Mouse (Mus musculus): Measurements from ENCODE around the gene Zp3.

Gene Zp3

DNA sequence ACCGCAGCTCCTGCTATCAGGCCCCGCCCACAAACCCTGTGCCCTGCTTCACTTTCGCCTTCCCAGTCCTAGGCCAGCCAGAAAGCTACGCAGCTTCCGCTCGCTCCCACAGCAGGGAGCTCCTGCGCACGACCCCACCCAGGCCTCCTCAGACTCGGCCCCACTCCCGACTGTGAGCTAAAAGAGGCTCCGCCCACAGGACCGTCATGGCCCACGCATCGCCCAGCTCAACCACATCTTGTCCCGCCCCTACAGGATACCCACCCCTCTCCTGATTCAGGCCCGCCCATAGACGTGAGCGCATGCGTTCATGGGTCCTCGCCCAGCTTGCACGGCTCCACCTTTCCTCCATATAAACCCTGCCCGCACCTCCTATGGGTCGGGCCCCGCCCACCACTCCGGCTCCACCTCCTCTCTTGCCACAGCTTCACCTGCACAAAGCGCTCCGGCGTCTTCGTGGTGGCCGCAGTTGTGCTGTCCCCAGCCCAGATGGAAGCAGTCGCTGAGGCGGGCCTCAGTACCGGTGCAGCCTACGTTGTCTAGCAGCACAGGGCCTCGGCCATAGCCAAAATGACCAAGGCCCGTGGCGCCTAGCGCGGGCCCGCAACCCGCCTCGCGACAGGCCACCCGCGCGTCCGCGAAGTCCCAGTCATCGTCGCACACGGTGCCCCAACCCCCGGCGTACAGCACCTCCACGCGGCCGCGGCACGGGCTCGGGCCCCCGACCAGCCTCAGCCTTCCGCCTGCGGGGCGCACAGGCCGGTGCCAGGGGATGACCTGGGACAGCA is 17.2 kb upstream of the Zp3 start:
- peak; percentile 99 for DNase-seq

DNA sequence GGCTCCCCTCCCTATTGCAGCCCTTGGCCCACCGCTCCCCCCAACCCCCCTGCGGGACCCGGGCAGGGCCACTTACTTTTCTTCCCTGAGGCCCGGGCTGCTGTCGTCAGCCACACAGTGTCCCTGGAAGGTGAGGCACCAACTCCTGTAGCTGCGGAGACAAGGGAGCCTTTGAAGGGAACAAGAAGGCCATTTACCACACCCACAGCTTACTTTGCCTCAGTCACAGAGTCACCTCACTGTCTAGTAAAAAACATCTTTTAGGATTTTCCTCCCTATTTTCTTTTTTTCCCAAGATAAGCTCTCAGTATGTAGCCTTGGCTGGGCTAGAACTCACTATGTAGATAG is 16.6 kb upstream of the Zp3 start:
- DNase-seq, result no peak

DNA sequence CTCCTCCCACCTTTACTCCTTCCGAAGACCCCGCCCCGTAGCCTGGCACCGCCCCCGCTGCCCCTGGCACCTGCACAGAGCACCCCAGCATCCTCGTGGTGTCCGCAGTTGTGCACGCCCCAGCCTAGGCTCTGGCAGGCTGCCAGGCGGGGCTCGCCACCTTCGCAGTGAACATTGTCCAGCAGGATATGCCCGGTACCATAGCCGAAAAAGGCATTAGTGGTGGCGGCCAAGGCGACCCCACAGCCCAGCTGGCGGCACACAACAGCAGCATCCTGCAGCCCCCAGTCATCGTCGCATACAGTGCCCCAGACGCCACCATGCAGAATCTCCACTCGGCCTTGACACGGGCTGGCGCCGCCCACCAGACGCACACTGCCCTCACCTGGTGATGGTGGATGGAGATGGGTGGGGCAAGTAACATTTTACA is 14.4 kb upstream of the Zp3 start:
- DNase-seq, result peak; percentile 74

DNA sequence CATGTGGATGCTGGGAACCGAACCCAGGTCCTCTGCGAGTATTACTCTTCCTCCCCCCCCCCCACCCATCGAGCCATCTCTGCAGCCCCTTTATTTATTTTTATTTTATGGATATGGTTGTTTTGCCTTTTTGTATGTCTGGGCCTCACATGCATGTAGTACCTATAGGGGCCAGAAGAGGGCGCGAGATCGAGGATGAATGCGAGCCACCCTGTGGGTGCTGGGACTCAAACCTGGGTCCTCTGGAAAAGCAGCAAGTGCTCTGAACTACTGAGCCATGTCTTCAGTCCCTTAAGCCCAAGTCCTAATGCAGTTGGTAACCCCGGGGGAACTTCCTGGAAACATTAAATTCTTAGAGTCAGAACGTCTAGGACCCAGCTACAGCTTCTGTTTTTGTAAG is 13.0 kb upstream of the Zp3 start:
- DNase-seq, result no peak

DNA sequence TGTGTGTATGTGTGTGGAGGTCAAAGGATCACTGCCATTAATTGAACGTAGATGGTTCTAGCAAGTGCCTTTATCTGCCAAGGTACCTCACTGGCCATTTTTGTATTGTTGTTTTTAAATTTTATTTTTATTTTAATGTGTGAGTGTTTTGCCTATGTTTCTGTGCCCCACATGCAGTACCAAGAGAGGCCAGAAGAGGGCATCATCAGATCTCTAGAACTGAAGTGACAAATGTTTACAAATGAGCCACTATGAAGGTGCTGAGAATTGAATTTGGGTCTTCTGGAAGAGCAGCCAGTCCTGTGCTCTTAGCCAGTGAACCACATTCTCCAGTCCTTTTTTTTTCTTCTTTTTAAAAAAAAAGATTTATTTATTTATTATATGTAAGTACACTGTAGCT is 11.1 kb upstream of the Zp3 start:
- DNase-seq, result no peak

DNA sequence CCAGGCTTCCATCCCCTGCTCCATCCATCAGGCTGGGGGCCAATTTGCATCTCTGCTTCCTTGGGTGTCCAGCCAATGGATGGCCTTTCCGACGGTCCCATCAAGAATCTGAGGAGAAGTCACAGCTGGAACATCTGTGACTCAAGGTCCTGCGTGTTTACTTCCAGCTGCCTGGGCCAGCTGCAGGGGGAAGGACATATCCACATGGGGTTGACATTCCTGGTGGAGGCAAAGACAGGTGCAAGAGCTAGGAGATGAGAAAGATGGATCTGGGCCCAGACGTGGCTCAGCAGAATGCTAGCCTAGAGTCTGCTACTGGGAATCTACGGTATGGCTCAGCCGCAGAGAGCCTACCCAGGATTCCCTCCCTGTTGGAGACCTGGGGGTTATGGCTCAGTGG is 9.7 kb upstream of the Zp3 start:
- DNase-seq, result no peak

DNA sequence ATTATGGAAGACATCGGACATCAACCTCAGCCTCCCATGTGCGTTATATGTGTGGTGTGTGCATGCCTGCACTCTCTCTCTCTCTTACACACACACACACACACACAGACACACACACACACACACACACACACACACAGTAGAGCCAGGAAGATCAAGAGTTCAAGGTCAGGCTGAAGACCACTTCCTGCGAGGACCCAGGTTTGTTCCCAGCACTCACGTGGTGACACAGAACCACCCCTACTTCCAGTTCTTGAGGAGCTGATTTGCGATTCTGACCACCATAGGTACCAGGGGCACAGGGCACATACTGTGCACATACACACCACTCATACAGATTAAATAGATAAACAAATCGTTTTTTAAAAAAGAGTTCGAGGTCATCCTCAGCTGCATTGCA is 8.0 kb upstream of the Zp3 start:
- no peak for DNase-seq

DNA sequence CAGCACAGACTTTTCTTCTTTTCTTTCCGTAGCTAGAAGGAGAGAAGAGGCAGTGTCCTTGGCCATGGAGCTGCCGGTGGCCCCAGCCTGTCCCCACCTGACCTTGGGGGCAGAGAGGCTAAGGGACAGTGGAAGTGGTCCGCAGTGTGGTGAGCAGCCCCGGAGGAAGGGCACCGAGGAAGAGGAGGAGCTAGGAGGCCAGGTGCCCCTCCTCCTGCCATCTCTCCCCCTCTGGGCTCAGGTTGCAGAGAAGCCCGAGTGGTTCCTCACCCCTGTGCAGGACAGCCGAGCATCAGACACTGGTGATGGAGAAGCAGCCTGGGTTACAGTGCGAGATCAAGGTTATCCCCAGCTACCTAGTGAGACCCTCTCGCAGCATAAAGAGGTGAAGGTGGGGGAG is 5.5 kb upstream of the Zp3 start, which contains the start of gene Ssc4d:
Gene Ssc4d (minus strand): TSS at position 167 of the 400 bp plus-strand sequence.
- no peak for DNase-seq

DNA sequence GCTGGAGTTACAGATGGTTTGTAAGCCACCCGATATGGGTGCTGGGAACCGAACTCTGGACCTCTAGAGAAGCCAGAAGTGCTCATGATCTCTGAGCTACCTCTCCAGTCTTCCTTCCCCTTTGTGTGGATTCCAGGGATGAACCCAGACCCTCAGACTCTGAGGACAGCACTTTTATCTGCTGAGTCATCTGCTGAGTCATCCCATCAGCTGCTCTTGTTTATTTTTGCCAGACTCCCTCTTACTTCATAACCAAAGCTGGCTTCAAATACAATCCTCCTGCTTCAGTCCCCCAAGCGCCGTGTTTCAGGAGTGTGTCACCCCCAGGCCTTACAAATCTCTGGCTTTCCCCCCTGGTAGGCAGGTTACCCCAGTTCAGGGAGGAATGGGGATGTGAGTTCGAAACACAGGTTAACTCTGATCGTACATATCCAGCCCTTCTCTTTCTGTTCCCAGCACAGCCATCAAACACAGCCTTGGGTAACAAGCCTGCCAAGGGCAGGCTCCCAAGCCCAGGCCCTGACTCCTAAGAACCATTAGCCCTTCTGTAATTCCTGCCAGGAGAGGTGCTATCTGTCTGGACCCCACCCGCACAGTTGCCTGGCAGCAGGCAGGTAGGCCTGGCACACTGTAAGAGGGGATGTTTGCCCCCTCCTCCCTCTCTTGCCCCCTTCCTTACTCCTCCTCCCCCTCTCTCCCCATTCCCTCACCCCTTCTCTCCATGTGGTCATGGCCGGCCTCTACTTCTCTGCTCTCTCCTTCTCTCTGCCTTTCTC is 3.8 kb upstream of the Zp3 start:
- no peak for DNase-seq

DNA sequence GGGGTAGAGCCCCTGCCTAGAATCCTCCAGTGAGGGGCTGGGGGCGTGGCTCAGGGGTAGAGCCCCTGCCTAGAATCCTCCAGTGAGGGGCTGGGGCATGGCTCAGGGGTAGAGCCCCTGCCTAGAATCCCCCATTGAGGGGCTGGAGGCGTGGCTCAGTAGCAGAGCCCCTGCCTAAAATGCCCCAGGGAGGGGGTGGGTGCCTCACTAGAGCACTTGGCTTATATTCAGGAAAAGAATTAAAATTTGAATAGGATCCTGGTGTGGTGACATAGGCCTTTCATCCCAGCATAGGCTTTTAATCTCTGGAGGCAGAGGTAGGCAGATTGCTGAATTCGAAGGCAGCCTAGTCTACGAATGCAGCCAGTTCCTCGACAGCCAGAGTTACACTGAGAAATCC is 518 bp upstream of the Zp3 start:
- no peak for DNase-seq

DNA sequence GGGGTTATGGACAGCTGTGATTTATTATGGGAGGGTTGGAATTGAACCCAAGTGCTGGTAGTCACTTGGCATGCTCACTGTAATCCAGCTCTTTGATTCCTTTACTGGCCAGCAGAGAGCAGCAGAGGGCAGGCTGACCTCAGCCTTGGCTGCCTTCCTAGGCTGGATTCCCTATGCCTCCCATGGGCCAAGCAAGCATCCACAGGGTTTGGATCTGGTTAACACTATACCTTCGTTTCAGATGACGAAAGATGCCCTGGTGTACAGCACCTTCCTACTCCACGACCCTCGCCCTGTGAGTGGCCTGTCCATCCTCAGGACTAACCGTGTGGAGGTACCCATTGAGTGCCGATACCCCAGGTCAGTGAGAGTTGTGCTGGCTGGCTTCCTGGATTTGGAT is 2.5 kb downstream of the Zp3 start:
- peak; percentile 69 for DNase-seq

DNA sequence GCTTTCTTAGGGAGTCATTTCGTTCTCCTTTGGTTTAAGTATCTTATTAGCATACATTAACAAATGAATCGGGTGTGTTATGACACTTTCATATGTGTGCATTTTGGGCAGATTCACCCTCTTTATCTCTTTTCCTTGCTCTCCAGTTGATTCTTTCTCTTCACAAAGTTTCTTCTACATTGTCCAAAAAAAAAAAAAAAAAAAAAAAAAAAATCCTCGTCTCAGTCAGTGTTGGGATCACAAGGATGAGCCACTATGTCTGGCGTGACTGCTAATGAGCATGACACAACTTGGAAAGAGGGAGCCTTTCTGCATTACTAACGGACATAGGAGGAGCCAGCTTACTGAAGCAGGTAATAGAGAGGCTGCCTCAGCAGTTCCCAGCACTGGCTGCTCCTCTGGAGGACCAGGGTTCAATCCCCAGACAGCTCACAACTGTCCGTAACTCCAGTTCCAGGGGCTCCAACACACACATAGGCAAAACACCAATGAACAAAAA is 4.7 kb downstream of the Zp3 start:
- no peak for DNase-seq

DNA sequence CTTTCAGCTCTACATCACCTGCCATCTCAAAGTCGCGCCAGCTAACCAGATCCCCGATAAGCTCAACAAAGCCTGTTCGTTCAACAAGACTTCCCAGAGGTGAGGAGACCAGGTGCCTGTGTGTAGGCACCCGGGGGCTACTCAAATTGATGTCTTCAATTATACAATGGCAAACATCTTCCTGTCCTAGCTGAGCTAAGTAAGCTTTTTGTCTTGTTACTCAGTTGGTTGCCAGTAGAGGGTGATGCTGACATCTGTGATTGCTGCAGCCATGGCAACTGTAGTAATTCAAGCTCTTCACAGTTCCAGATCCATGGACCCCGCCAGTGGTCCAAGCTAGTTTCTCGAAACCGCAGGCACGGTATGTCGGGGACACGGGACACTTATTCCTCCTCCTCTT is 7.3 kb downstream of the Zp3 start:
- DNase-seq, result no peak

DNA sequence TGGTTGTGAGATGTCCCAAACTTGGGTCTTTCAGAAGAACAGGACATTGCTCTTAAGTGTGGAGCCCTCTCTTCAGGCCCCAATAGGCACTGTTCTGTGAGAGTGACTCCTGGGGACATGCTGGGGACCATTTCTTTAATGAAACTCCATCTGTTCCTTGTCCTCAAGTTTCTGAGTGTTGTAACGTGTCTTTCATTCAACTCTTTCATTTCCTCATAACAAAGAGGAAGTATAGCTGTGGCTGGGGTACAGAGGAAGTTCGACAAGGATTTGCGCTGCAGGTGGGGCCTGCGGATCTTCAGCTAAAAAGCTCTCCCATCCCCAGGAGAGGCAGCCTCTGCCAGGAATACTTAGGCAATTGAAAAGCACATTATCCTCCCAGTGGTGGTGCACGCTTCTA is 10.7 kb downstream of the Zp3 start:
- no peak for DNase-seq

DNA sequence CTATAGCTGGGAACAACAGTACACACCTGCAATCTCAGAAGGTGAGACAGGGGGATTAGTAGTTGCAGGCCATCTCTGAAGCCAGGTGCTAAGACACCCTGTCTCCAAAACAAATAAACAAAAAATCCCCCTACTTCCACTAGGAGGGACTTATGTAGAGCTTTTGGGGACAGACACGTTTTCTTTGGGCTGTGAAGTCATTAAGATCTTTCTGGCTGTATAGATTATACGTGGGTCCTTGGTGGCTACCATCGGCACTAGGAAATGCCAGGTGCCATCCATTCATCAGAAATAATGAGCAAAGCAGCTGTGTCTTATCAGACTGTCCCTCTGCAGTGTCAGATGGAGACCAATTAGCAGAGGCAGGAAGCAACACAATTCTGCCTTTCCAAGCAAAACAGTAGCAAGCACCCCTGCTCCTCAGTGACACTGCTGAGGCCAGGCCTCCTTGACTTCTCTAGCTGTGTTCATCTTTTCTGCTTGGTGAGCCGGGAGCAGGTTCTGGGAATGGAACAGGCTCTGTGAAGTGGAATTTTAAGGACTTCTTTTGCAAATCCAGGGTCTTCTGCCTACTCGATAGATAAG is 13.6 kb downstream of the Zp3 start:
- no peak for DNase-seq

DNA sequence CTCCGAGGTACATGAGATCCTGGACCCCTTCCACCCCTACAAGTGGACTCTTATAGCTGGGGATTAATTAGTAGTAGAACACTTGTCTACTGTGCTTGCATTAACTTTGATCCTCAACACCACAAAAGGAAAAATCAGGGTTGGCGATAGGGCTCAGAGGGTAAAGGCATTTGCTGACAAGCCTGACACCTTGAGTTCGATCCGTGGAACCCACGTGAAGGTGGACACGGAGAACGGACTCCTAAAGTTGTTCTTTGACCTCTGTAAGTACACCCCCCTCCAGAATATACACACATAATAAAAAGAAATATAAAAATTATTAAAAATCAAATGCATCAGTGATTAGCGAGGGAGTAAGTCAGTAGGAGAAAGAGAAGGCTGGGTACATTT is 14.4 kb downstream of the Zp3 start:
- DNase-seq, result no peak

DNA sequence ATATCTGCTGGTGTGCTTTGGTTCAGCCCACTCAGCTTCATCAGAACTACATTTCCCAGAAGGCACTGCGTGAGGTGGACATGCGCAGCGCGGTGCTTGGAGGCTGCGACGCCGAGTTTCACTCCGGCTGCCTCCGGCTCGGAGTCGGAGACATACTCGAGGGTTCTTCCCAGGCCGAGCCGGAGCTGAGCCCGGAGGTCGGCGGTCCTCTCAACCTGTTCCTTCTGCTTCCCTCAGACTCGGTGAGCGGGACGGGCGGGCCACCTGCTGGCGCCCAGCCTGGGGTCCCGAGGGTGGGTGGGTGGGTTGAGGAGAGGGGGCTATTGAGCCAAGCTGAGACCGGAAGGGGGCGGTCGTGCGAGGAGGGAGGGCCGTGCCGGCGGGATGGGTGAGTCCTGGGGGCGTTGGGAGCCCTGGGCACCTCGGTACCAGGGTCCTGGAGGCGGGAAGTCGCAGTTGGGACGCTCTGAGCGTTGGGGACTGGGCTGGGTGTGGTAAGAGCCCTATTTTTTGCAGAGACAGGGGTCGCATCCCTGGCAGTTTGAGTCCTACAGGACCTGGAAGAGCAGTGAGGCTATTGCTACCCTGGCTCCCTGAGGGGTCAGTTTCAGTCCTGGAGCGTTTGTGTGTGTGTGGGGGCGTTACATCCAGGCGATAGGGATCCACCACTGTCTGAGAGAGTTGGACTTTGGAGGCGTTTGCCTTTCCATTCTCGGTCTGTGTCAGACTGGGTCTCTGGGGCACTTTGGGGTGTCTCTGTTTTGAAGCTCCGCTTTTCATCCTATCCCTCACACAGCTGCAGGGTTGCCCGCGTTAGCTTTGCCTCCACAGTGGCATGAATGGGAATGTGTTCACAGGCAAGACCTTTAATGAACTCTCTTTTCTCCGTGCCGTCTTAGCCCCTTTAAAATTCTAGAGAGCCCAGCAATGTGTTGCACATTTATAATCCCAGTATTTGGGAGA is 15.1 kb downstream of the Zp3 start, which contains the start of gene Dtx2:
Gene Dtx2 (plus strand): TSS at position 76 of the 963 bp plus-strand sequence.
- DNase-seq, result peak; percentile 89

DNA sequence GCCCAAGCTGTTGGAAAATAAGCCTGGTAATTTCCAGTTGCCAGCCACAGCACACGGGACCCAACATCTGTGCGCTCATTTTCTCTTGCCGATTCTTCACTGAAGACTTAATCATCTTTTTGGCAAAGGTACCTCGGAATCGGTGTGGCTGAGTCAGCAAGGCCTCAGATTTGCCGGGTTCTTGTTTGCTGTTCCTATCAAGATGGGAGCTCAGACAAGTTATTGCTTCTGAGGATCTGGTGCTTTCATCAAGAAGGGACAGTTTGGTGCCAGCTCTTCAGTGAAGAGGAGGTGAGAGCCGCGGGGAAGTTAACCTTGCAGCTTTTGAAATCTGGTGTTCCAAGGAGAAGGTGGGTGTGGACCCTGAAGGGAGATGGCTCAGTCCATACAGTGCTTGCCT is 16.3 kb downstream of the Zp3 start:
- DNase-seq, result no peak

DNA sequence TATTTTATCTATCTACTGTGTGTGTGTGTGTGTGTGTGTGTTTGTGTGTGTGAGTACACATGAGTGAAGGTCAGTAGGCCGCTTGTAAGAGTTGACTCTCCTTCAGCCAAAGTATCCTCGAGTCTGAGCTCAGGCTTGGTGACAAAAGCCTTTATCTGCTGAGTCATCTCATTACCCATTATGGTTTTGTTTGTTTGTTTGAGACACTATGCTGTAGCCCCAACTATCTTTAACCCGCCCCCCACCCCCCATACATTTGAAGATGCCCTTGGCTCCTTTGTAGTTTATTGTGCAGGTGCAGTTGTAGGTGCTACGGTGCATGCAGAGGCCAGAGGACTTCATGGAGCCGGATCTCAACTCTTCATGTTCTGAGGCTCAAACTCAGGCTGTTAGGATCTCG is 21.3 kb downstream of the Zp3 start:
- no peak for DNase-seq

DNA sequence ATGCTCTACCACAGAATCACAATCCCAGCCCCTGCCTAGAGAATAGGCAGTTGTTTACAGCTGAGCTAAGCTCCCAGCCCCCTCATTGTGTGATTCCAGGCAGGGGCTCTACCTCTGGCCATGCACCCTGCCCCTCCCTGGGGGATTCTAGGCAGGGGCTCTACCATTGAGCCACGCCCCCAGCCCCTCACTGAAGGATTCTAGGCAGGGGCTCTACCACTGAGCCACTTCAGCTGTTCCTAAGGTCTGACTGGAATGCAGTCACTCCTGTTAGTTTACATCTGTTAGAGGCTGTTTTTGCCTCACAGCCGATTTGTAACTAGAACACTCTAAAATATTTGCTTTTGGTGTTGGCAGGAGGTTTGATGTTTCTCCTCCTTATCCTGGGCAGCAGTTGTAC is 22.4 kb downstream of the Zp3 start:
- no peak for DNase-seq

DNA sequence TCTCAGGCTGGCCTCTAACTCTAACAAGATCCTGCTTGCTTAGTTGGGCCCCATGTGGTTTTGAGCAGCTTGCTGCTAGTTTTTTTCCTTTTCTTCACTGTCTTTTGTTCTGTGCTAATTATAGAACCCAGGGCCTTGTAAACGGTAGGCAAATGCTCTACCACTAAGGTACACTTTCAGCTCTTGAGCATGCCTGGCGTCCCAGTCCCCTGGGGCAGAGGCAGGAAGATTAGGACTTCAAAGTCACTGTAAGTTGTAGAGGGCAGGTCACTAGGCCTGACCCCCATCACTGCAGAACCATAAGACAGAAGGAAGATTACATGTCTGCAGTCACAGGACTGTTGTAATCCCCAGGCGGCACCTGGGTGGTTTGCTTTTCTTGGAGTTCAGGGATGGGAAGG is 22.9 kb downstream of the Zp3 start:
- no peak for DNase-seq

DNA sequence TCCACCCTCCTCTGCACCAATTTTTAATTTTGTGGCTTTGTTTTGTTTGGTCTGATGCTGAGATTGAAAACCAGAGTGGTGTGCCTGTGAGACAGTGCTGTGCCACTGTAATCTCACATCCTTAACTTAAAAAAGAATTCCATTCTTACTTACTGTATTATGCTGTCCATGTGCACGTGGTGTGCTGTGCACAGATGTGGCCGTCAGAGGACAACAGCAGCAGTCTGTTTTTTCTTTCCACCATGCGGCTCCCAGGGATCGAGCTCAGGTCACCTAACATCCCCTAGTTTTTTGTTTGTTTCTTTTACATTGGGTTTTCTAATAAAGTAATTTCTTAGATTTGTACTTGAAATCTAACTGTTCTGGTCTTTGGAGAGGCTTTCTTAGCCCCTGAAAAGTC is 24.6 kb downstream of the Zp3 start:
- DNase-seq, result no peak

DNA sequence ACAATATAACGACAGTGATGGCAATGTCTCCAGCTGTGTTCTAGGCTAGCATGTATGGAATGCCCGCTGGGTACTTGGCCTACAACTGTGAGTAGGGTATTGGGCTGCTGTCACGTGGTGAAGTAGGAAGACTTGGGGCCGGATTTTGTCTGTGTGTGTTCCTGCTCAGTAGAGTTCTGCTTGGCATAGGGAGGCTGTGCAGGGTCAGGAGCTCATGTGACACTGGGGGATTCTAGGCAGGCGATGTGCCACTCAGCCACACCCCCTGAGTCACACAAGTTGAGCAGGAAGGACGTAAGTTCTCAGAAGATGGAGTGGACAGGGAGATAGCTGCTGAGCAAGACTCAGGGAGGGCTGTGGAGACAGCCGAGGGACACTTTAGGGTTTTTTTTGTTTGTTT is 27.8 kb downstream of the Zp3 start:
- DNase-seq, result no peak
